Mouse (Mus musculus) liver, adult 2 months (tissue): Measurements from ENCODE around the gene Fbxl17. TPM values are rescaled to one million over a fixed set of nuclear protein-coding genes. Genes with fewer than 3 reads are reported as not detected.

Experiments used
- DNase-seq: peaks from one replicate; pipeline ENCODE4 v3.0.0-alpha.2; 2011; ENCODE audit warnings: low read depth, low spot score; ENCODE audit errors: extremely low read depth
- H3K27ac ChIP-seq: fragments of 200-500 bp; replicated peaks from 2 replicates; pipeline ENCODE4 v1.5.1; 2012; ENCODE audit warnings: low read depth, mild to moderate bottlenecking, control low read depth, inconsistent platforms, low read length; ENCODE audit not compliant: insufficient read depth
- H3K27me3 ChIP-seq: fragments of 200-500 bp; 2 replicates; pipeline ENCODE4 v1.6.1; 2012; ENCODE audit warnings: mild to moderate bottlenecking, moderate library complexity, low read length, inconsistent platforms; ENCODE audit not compliant: control insufficient read depth, insufficient read depth
- H3K36me3 ChIP-seq: fragments of 200-500 bp; 2 replicates; pipeline ENCODE4 v1.6.1; 2012; ENCODE audit warnings: low read length, inconsistent platforms; ENCODE audit not compliant: control insufficient read depth, insufficient read depth
- H3K4me1 ChIP-seq: fragments of 200-500 bp; 2 replicates; pipeline ENCODE4 v1.6.1; 2011; ENCODE audit warnings: low read length; ENCODE audit not compliant: control insufficient read depth, insufficient read depth
- H3K4me3 ChIP-seq: fragments of 200-500 bp; 2 replicates; pipeline ENCODE4 v1.5.1; 2011; ENCODE audit warnings: low read depth, mild to moderate bottlenecking, control low read depth, low read length, moderate library complexity; ENCODE audit not compliant: insufficient read depth
- H3K79me2 ChIP-seq: fragments of 200-500 bp; 2 replicates; pipeline ENCODE4 v1.6.1; 2012; ENCODE audit warnings: inconsistent platforms, mild to moderate bottlenecking, low read length, moderate library complexity; ENCODE audit not compliant: control insufficient read depth, insufficient read depth
- H3K9ac ChIP-seq: fragments of 200-500 bp; 2 replicates; pipeline ENCODE4 v1.6.1; 2012; ENCODE audit warnings: low read depth, mild to moderate bottlenecking, control low read depth, inconsistent platforms, low read length
- CTCF ChIP-seq: fragments of 200-500 bp; IDR thresholded peaks from 2 replicates; pipeline ENCODE4 v1.5.1; 2011; ENCODE audit warnings: low read depth, low read length, control low read depth
- POLR2A ChIP-seq: fragments of 200-500 bp; IDR thresholded peaks from 2 replicates; pipeline ENCODE4 v1.6.1; 2011; ENCODE audit warnings: low read length, control low read depth; ENCODE audit not compliant: insufficient read depth; ENCODE audit errors: extremely low read depth
- WGBS: fragments of 180-500 bp; shearing (Covaris S2); methylation state at CpG from one replicate; pipeline ENCODE4 v1.1.7; 2018; 5-methylcytosine and 5-hydroxymethylcytosine counted together
- polyA plus RNA-seq: library from polyadenylated mRNA; depleted of rRNA; stranded (reverse); fragments of >200 nt; gene quantifications from 2 replicates; pipeline ENCODE4 v1.2.3, GENCODE M21; 2012
- total RNA-seq: library from RNA; depleted of rRNA; stranded (reverse); fragments of >200 nt; gene quantifications from 2 replicates; pipeline ENCODE4 v1.2.3, GENCODE M21; 2014

The Fbxl17 gene
- total and polyA plus RNA-seq, 2 experiments = 5.4 to 12.2 TPM

- H3K4me1 ChIP-seq = no peaks in the 10 kb centered on the region
- H3K9ac ChIP-seq = no peak overlapping the region
- H3K36me3 ChIP-seq = no peaks in the 10 kb centered on the region
- no peak overlapping the region for H3K4me3 ChIP-seq
- H3K27ac ChIP-seq = no peak overlapping the region
- H3K79me2 ChIP-seq = no peaks in the 10 kb centered on the region
- DNase-seq = no peak
- 87% methylated on average over 2 of the region's 2 CpGs for WGBS
- TF ChIP-seq CTCF = no peak
- TF ChIP-seq POLR2A = no peak
- no peaks in the 10 kb centered on the region for H3K27me3 ChIP-seq
Measured at GRCm38 (mm10) chr17:63510451-63510850, 10.6 kb upstream of the Fbxl17 start.

DNA sequence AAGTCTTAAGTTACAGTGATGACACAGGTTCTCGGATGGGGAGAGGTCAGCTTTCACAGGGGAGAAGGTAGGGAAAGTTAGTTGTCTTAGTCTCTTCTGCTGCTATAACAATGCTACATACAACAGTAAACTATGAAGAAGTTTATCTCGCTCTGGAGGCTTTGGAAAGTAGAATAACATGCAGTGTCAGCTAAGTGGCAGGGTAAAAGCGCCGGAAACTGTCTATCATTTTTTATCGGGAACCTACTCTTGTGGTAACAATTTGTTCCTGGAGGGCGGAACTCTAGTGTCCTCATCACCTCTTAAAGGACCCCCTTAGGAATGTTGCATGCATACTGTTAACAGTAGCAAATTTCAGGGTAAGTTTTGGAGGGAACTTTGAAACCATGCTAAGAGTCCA lies 1.3 kb upstream of the Fbxl17 start:
- no peak for DNase-seq
- Histone ChIP-seq H3K4me3 (no peak overlapping the region), H3K27me3 (no peaks in the 10 kb centered on the region), H3K36me3 (no peaks in the 10 kb centered on the region), H3K27ac (peak overlapping the region; percentile 99), H3K4me1 (peaks cover 13% of the 10 kb centered on the region), H3K9ac (no peak overlapping the region), H3K79me2 (peaks cover 25% of the 10 kb centered on the region; the same call in 1 of the 2 replicates)
- no peak for TF ChIP-seq CTCF
- no peak for TF ChIP-seq POLR2A
- WGBS = 75% methylated on average over 6 of the region's 6 CpGs

GRCm38 (mm10) chr17:63500156-63500834 lies 478 bp upstream of the Fbxl17 start:
- Histone ChIP-seq H3K27me3 (no peaks in the 10 kb centered on the region), H3K4me3 (peak overlapping the region; percentile 98), H3K9ac (peak overlapping the region; percentile 100), H3K79me2 (peaks cover 28% of the 10 kb centered on the region; the same call in 1 of the 2 replicates), H3K36me3 (no peaks in the 10 kb centered on the region), H3K27ac (peak overlapping the region; percentile 99), H3K4me1 (peaks cover 16% of the 10 kb centered on the region)
- TF ChIP-seq POLR2A (peak; percentile 59; the same call in 1 of the 2 replicates), CTCF (no peak)
- WGBS = under 1% methylated on average over 73 of the region's 78 CpGs
- peak; percentile 72 for DNase-seq

DNA sequence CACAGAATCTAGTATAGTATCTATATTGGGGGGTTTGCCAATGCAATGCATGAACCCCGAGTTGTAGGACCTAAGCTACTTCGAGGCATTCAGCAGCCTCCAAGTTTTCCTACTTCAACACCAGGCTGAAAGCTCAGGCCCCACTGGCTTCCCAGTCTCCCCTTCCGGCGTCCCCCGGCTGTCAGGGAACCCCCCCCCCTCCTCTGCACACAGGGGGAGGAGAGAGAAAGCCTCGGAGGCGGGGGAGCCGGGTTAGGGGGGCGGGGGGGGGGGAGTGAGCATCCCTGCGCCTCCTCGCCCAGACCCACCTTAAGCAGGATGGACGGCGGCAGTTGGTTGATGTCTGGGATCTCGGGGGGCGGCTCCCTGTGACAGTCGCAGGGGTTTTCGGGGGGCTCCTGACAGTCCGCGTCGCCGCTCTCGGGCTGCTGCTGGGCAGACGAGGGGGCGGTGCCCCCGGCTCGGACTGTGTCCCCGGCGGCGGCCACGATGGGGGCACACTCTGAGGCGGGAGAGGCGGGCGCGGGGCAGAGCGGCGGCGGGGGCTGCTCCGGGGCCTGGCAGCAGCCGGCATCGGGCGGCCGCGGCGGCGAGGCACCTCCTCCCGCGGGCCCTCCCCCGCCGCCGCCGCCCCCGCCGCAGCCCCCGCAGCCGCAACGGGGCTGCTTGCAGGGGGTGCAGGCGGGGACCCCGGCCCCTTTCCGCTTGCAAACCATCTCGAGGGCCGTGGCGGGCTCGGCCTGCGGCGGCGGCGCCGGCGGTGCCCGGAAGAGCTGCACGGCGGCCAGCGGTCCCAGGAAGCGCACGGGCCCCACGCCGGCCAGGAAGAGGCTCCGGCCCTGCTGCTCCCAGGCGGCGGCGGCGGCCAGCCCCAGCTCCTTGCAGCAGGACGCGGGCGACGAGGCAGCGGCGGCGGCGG lies 841 bp downstream of the Fbxl17 start:
- Histone ChIP-seq H3K27ac (peak overlapping the region; percentile 99), H3K4me1 (peaks cover 17% of the 10 kb centered on the region), H3K27me3 (no peaks in the 10 kb centered on the region), H3K36me3 (no peaks in the 10 kb centered on the region), H3K4me3 (peak overlapping the region; percentile 98), H3K79me2 (peaks cover 28% of the 10 kb centered on the region; the same call in 1 of the 2 replicates), H3K9ac (peak overlapping the region; percentile 100)
- WGBS = 3% methylated on average over 74 of the region's 90 CpGs
- TF ChIP-seq CTCF (no peak), POLR2A (no peak)
- no peak for DNase-seq

DNA sequence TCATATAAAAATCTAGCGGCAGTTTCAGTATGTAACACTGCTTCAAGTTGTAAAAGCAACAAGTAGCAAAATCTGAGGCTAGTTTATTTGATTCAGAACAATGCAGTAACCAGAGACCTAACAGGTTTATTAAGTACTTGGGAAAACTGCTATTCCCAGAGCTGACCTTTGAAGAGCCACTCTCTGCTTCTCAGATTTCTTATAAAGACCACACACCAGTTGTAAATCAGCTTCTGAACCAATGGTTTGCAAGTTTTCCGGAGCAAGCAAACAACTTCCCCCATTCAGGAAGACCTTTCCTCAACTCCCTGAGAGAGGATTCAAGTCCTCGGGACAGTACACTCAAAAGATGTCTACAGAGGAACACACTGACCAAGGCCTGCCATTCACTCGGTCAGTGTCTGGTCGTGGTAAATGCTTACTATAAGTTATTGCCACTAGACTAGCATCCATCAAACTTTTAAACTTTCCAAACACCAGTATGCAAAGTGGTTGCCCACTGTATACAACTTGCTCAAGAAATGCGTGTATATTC lies 1.6 kb downstream of the Fbxl17 start:
- Histone ChIP-seq H3K9ac (peak overlapping the region; percentile 100), H3K27me3 (no peaks in the 10 kb centered on the region), H3K27ac (peak overlapping the region; percentile 20), H3K4me1 (peaks cover 22% of the 10 kb centered on the region), H3K79me2 (peaks cover 28% of the 10 kb centered on the region; the same call in 1 of the 2 replicates), H3K4me3 (peak overlapping the region; percentile 98), H3K36me3 (no peaks in the 10 kb centered on the region)
- DNase-seq = peak; percentile 36
- TF ChIP-seq CTCF (no peak), POLR2A (no peak)
- 7% methylated on average over 6 of the region's 6 CpGs for WGBS
